Mouse (Mus musculus) limb, embryonic 13.5 days (tissue): ENCODE measurements at regions not wholly inside any gene's neighbourhood (a gene's known extent, or its start where the extent isn't known, plus 50 kb on each side); places are given as distances from the start of the nearest gene placed in this dataset.

Experiments used
- ATAC-seq: fragments of 200-750 bp; cut with Nextera tagmentation; 2 replicates; pipeline ENCODE4 v1.8.0; 2017; ENCODE audit warnings: low read depth, moderate number of reproducible peaks, moderate TSS enrichment; ENCODE audit not compliant: low FRiP score
- H3K27ac ChIP-seq: fragments of 300-500 bp; sonication (generic); 2 replicates; pipeline ENCODE4 v1.5.1; 2015; ENCODE audit warnings: inconsistent platforms, mild to moderate bottlenecking, moderate library complexity
- H3K27me3 ChIP-seq: fragments of 300-500 bp; sonication (generic); 2 replicates; pipeline ENCODE4 v1.6.1; 2015; ENCODE audit warnings: mild to moderate bottlenecking, inconsistent platforms
- H3K36me3 ChIP-seq: fragments of 300-500 bp; sonication (generic); 2 replicates; pipeline ENCODE4 v1.6.1; 2015; ENCODE audit warnings: inconsistent platforms, mild to moderate bottlenecking, moderate library complexity
- H3K4me1 ChIP-seq: fragments of 300-500 bp; sonication (generic); 2 replicates; pipeline ENCODE4 v1.6.1; 2015; ENCODE audit warnings: inconsistent platforms
- H3K4me2 ChIP-seq: fragments of 300-500 bp; sonication (generic); replicated peaks from 2 replicates; pipeline ENCODE4 v1.6.1; 2015; ENCODE audit warnings: inconsistent platforms, mild to moderate bottlenecking, moderate library complexity
- H3K4me3 ChIP-seq: fragments of 300-500 bp; sonication (generic); 2 replicates; pipeline ENCODE4 v1.5.1; 2015; ENCODE audit warnings: moderate library complexity, mild to moderate bottlenecking, inconsistent platforms
- H3K9ac ChIP-seq: fragments of 300-500 bp; sonication (generic); 2 replicates; pipeline ENCODE4 v1.6.1; 2015; ENCODE audit warnings: mild to moderate bottlenecking, inconsistent platforms
- H3K9me3 ChIP-seq: fragments of 300-500 bp; sonication (generic); 2 replicates; pipeline ENCODE4 v1.6.1; 2016; ENCODE audit warnings: inconsistent platforms
- WGBS: fragments of 180-500 bp; shearing (Covaris S2); methylation state at CpG from one replicate; pipeline ENCODE4 v1.1.7; 2015; 5-methylcytosine and 5-hydroxymethylcytosine counted together

- H3K27me3 ChIP-seq = no peaks in the 10 kb centered on the region
- WGBS = 47% methylated on average over 8 of the region's 8 CpGs
Measured at GRCm38 (mm10) chr16:39286797-39287565, 394.5 kb downstream of the Igsf11 start.

GRCm38 (mm10) chr16:39298856-39299255 is 406.4 kb downstream of the Igsf11 start:
- no peaks in the 10 kb centered on the region for H3K9me3 ChIP-seq
- H3K36me3 ChIP-seq = no peaks in the 10 kb centered on the region
- H3K27ac ChIP-seq = no peak overlapping the region
- no peak overlapping the region for H3K9ac ChIP-seq
- WGBS = 84% methylated on average over 3 of the region's 3 CpGs
- no peak overlapping the region for H3K4me3 ChIP-seq
- no peak overlapping the region for H3K4me2 ChIP-seq
- peaks cover 4% of the 10 kb centered on the region; the same call in 1 of the 2 replicates for H3K4me1 ChIP-seq
- H3K27me3 ChIP-seq = no peaks in the 10 kb centered on the region
- no peak for ATAC-seq

More at GRCm38 (mm10) chr16:39286797-39287565, 394.5 kb downstream of the Igsf11 start:
- Histone ChIP-seq H3K4me3 (no peak overlapping the region), H3K36me3 (no peaks in the 10 kb centered on the region), H3K4me1 (no peaks in the 10 kb centered on the region), H3K9me3 (no peaks in the 10 kb centered on the region), H3K4me2 (no peak overlapping the region), H3K27ac (no peak overlapping the region), H3K9ac (no peak overlapping the region)
- ATAC-seq = no peak

- no peak overlapping the region for H3K4me3 ChIP-seq
- H3K27me3 ChIP-seq = no peaks in the 10 kb centered on the region
- H3K9ac ChIP-seq = no peak overlapping the region
- H3K27ac ChIP-seq = no peak overlapping the region
- no peaks in the 10 kb centered on the region for H3K9me3 ChIP-seq
- H3K4me1 ChIP-seq = peaks cover 11% of the 10 kb centered on the region
- H3K36me3 ChIP-seq = no peaks in the 10 kb centered on the region
- H3K4me2 ChIP-seq = no peak overlapping the region
- WGBS = 48% methylated on average over 1 of the region's 1 CpGs
- ATAC-seq = peak; percentile 71
Measured at GRCm38 (mm10) chr16:39302902-39303361, 410.5 kb downstream of the Igsf11 start.

GRCm38 (mm10) chr16:39303371-39303770 is 410.9 kb downstream of the Igsf11 start:
- 45% methylated on average over 7 of the region's 7 CpGs for WGBS
- ATAC-seq = no peak
- Histone ChIP-seq H3K27me3 (no peaks in the 10 kb centered on the region), H3K4me2 (no peak overlapping the region), H3K27ac (no peak overlapping the region), H3K9me3 (no peaks in the 10 kb centered on the region), H3K4me3 (no peak overlapping the region), H3K36me3 (no peaks in the 10 kb centered on the region), H3K4me1 (peaks cover 14% of the 10 kb centered on the region), H3K9ac (no peak overlapping the region)

- Histone ChIP-seq H3K9me3 (no peaks in the 10 kb centered on the region), H3K27ac (no peak overlapping the region), H3K27me3 (no peaks in the 10 kb centered on the region), H3K4me2 (no peak overlapping the region), H3K36me3 (no peaks in the 10 kb centered on the region), H3K9ac (no peak overlapping the region), H3K4me3 (no peak overlapping the region), H3K4me1 (peaks cover 12% of the 10 kb centered on the region)
- ATAC-seq = no peak
- WGBS = 37% methylated on average over 5 of the region's 5 CpGs
Measured at GRCm38 (mm10) chr16:39307951-39308350, 415.5 kb downstream of the Igsf11 start.

GRCm38 (mm10) chr16:39316752-39317594 is 424.5 kb downstream of the Igsf11 start:
- H3K36me3 ChIP-seq = no peaks in the 10 kb centered on the region
- H3K9me3 ChIP-seq = no peaks in the 10 kb centered on the region
- no peaks in the 10 kb centered on the region for H3K27me3 ChIP-seq
- H3K4me2 ChIP-seq = no peak overlapping the region
- WGBS = 28% methylated on average over 15 of the region's 15 CpGs
- peak; percentile 67; the same call in 1 of the 2 replicates for ATAC-seq
- no peak overlapping the region for H3K4me3 ChIP-seq
- H3K9ac ChIP-seq = no peak overlapping the region
- no peaks in the 10 kb centered on the region for H3K4me1 ChIP-seq
- no peak overlapping the region for H3K27ac ChIP-seq

- Histone ChIP-seq H3K27ac (no peak overlapping the region), H3K27me3 (no peaks in the 10 kb centered on the region), H3K4me1 (no peaks in the 10 kb centered on the region), H3K36me3 (no peaks in the 10 kb centered on the region), H3K9me3 (no peaks in the 10 kb centered on the region), H3K4me3 (no peak overlapping the region), H3K4me2 (no peak overlapping the region), H3K9ac (no peak overlapping the region)
- WGBS = 77% methylated on average over 2 of the region's 2 CpGs
- no peak for ATAC-seq
Measured at GRCm38 (mm10) chr16:39325627-39326026, 433.2 kb downstream of the Igsf11 start.

GRCm38 (mm10) chr16:39363657-39364056 is 471.2 kb downstream of the Igsf11 start:
- Histone ChIP-seq H3K27ac (no peak overlapping the region), H3K9ac (no peak overlapping the region), H3K4me3 (no peak overlapping the region), H3K4me2 (no peak overlapping the region), H3K27me3 (no peaks in the 10 kb centered on the region), H3K36me3 (no peaks in the 10 kb centered on the region), H3K4me1 (no peaks in the 10 kb centered on the region), H3K9me3 (no peaks in the 10 kb centered on the region)
- no peak for ATAC-seq
- 60% methylated on average over 2 of the region's 2 CpGs for WGBS

- Histone ChIP-seq H3K4me3 (no peak overlapping the region), H3K9ac (no peak overlapping the region), H3K9me3 (no peaks in the 10 kb centered on the region), H3K4me2 (no peak overlapping the region), H3K27me3 (no peaks in the 10 kb centered on the region), H3K27ac (no peak overlapping the region), H3K36me3 (no peaks in the 10 kb centered on the region), H3K4me1 (no peaks in the 10 kb centered on the region)
- 86% methylated on average over 2 of the region's 2 CpGs for WGBS
- no peak for ATAC-seq
Measured at GRCm38 (mm10) chr16:39368276-39368675, 475.8 kb downstream of the Igsf11 start.

GRCm38 (mm10) chr16:39374616-39375015 is 482.1 kb downstream of the Igsf11 start:
- no peak overlapping the region for H3K4me3 ChIP-seq
- no peak for ATAC-seq

GRCm38 (mm10) chr16:39379959-39380358 is 487.5 kb downstream of the Igsf11 start:
- 0 out of 2 replicates have a peak, but pooled peaks have one; percentile 61 for ATAC-seq
- Histone ChIP-seq H3K9ac (no peak overlapping the region), H3K27ac (no peak overlapping the region), H3K4me3 (no peak overlapping the region), H3K9me3 (no peaks in the 10 kb centered on the region), H3K4me1 (no peaks in the 10 kb centered on the region), H3K36me3 (no peaks in the 10 kb centered on the region), H3K27me3 (no peaks in the 10 kb centered on the region), H3K4me2 (no peak overlapping the region)
- WGBS = 59% methylated on average over 7 of the region's 7 CpGs

More at GRCm38 (mm10) chr16:39374616-39375015, 482.1 kb downstream of the Igsf11 start:
- H3K27me3 ChIP-seq = no peaks in the 10 kb centered on the region
- no peak overlapping the region for H3K4me2 ChIP-seq
- H3K4me1 ChIP-seq = no peaks in the 10 kb centered on the region
- 70% methylated on average over 3 of the region's 3 CpGs for WGBS
- no peak overlapping the region for H3K9ac ChIP-seq
- H3K27ac ChIP-seq = no peak overlapping the region
- no peaks in the 10 kb centered on the region for H3K36me3 ChIP-seq
- H3K9me3 ChIP-seq = no peaks in the 10 kb centered on the region

- Histone ChIP-seq H3K9ac (no peak overlapping the region), H3K4me1 (no peaks in the 10 kb centered on the region), H3K4me2 (no peak overlapping the region), H3K27ac (no peak overlapping the region), H3K27me3 (no peaks in the 10 kb centered on the region), H3K9me3 (no peaks in the 10 kb centered on the region), H3K36me3 (no peaks in the 10 kb centered on the region), H3K4me3 (no peak overlapping the region)
- ATAC-seq = no peak
- 77% methylated on average over 5 of the region's 5 CpGs for WGBS
Measured at GRCm38 (mm10) chr16:39389943-39390342, 497.5 kb downstream of the Igsf11 start.
